Mouse (Mus musculus): Measurements from ENCODE around the gene Gpr162.

DNA sequence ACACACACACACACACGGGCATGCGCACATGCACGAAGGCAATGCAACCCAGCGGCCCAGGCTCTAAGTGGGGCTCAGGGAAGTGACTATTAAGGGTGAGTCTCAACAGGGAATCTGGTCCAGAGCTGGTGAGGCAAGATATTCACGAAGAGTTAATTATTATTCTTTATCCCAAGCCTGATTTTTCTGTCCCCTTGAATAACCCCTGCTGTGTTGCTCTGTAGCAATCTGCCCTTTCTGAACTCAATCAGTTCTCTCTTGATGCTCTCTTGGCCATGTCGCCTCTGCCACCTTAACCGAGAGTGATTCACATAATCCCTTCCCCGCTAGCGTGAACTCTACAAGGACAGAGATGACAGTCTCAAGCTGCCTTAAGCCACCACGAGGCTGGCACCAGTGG, 19.6 kb upstream of the Gpr162 start:
- TF ChIP-seq CHD2 (IDR thresholded peaks at IDR 0.05; ENCODE audit: low read depth, low read length), result no peak
- TF ChIP-seq MAFK (IDR thresholded peaks at IDR 0.05; ENCODE audit: insufficient read depth, low read depth, low read length), result no peak
- no peak for TF ChIP-seq ZNF384 (IDR thresholded peaks at IDR 0.05; ENCODE audit: low read depth, low read length)

All from ES-E14 (cell line).